Mouse (Mus musculus): ENCODE results near the gene Fam198b.

- no peak for TF ChIP-seq CTCF (IDR thresholded peaks at IDR 0.05; ENCODE audit: insufficient read depth, low read depth, low read length)
- no peak for TF ChIP-seq POLR2A (IDR thresholded peaks at IDR 0.05; ENCODE audit: insufficient read depth, low read depth, low read length)
These were observed 13.4 kb downstream of the Fam198b start for GRCm38 (mm10) chr3:79897534-79898370.

Data from olfactory bulb, adult 2 months (tissue).